Mouse (Mus musculus): Measurements from ENCODE around the gene Fcer1g.

DNA sequence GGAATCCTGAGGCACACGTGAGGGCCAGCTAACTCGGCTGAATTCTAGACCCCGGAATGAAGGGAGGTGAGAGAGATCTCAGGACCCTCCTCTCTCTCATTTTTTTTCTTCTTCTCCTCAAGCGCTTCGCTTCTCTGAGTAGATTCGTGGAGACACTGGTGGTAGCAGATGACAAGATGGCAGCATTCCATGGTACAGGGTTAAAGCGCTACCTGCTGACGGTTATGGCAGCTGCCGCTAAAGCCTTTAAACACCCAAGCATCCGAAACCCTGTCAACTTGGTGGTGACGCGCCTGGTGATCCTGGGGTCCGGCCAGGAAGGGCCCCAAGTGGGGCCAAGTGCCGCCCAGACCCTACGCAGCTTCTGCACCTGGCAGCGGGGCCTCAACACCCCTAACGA, 18.2 kb upstream of the Fcer1g start:
- no peak for TF ChIP-seq CTCF (IDR thresholded peaks at IDR 0.05; ENCODE audit: borderline replicate concordance, insufficient read depth, low read length)
- no peak for TF ChIP-seq POLR2A (IDR thresholded peaks at IDR 0.05; ENCODE audit: low read depth, low read length)
